Mouse (Mus musculus) intestine, embryonic 16.5 days (tissue): ENCODE results near the gene Kcnip1. TPM values are rescaled to one million over a fixed set of nuclear protein-coding genes. Genes with fewer than 3 reads are reported as not detected.

Experiments used
- ATAC-seq: fragments of 200-750 bp; cut with Nextera tagmentation; 2 replicates; pipeline ENCODE4 v1.8.0; 2017; ENCODE audit warnings: moderate TSS enrichment, moderate library complexity
- H3K27ac ChIP-seq: fragments of 300-500 bp; sonication (generic); 2 replicates; pipeline ENCODE4 v1.5.1; 2014; ENCODE audit warnings: mild to moderate bottlenecking, low read length
- H3K27me3 ChIP-seq: fragments of 300-500 bp; sonication (generic); replicated peaks from 2 replicates; pipeline ENCODE4 v1.6.1; 2014; ENCODE audit warnings: low read length, control low read depth, mixed read lengths; ENCODE audit not compliant: control insufficient read depth, insufficient read depth
- H3K36me3 ChIP-seq: fragments of 300-500 bp; sonication (generic); 2 replicates; pipeline ENCODE4 v1.6.1; 2014; ENCODE audit warnings: low read length, control low read depth; ENCODE audit not compliant: control insufficient read depth, insufficient read depth
- H3K4me1 ChIP-seq: fragments of 300-500 bp; sonication (generic); 2 replicates; pipeline ENCODE4 v1.6.1; 2014; ENCODE audit warnings: low read length, control low read depth, mixed read lengths; ENCODE audit not compliant: control insufficient read depth, insufficient read depth
- H3K4me2 ChIP-seq: fragments of 300-500 bp; sonication (generic); 2 replicates; pipeline ENCODE4 v1.6.1; 2014; ENCODE audit warnings: low read depth, low read length, control low read depth
- H3K4me3 ChIP-seq: fragments of 300-500 bp; sonication (generic); 2 replicates; pipeline ENCODE4 v1.5.1; 2014; ENCODE audit warnings: mild to moderate bottlenecking, low read length
- H3K9ac ChIP-seq: fragments of 300-500 bp; sonication (generic); 2 replicates; pipeline ENCODE4 v1.6.1; 2014; ENCODE audit warnings: low read depth, low read length
- H3K9me3 ChIP-seq: fragments of 300-500 bp; sonication (generic); 2 replicates; pipeline ENCODE4 v1.6.1; 2016; ENCODE audit warnings: low read length, control low read depth; ENCODE audit not compliant: control insufficient read depth
- WGBS: fragments of 180-500 bp; shearing (Covaris S2); extraction: QIAGEN DNeasy Blood & Tissue Kit; methylation state at CpG from one replicate; pipeline ENCODE4 v1.1.7; 2014; 5-methylcytosine and 5-hydroxymethylcytosine counted together
- polyA plus RNA-seq: library from polyadenylated mRNA; unstranded; fragments of >200 nt; fragmentation: Nextera tagmentation; extraction: Ambion mirVana; gene quantifications from 2 replicates; pipeline ENCODE4 v1.2.1, GENCODE M21; 2015

The Kcnip1 gene
- polyA plus RNA-seq, 1 experiment from 2014 or later: 8.9 TPM

- Histone ChIP-seq H3K4me3 (no peak overlapping the region), H3K9me3 (no peaks in the 10 kb centered on the region), H3K4me2 (no peak overlapping the region), H3K27me3 (no peaks in the 10 kb centered on the region), H3K4me1 (no peaks in the 10 kb centered on the region), H3K9ac (no peak overlapping the region), H3K27ac (no peak overlapping the region), H3K36me3 (no peaks in the 10 kb centered on the region)
- 70% methylated on average over 4 of the region's 4 CpGs for WGBS
- no peak for ATAC-seq
Observed at GRCm38 (mm10) chr11:33786572-33786971, 206.4 kb downstream of the Kcnip1 start.

- 45% methylated on average over 10 of the region's 10 CpGs for WGBS
Observed at GRCm38 (mm10) chr11:33781561-33781971, 211.4 kb downstream of the Kcnip1 start.

GRCm38 (mm10) chr11:33780263-33780662 is 212.7 kb downstream of the Kcnip1 start:
- WGBS: 66% methylated on average over 4 of the region's 4 CpGs
- Histone ChIP-seq H3K9me3 (no peaks in the 10 kb centered on the region), H3K4me3 (no peak overlapping the region), H3K4me2 (no peak overlapping the region), H3K36me3 (no peaks in the 10 kb centered on the region), H3K27ac (no peak overlapping the region), H3K9ac (no peak overlapping the region), H3K4me1 (no peaks in the 10 kb centered on the region), H3K27me3 (0 out of 2 replicates have a peak, but pooled peaks cover 2% of the 10 kb centered on the region)
- no peak for ATAC-seq

More at GRCm38 (mm10) chr11:33781561-33781971, 211.4 kb downstream of the Kcnip1 start:
- 0 out of 2 replicates have a peak, but pooled peaks cover 2% of the 10 kb centered on the region for H3K27me3 ChIP-seq
- no peak overlapping the region for H3K4me3 ChIP-seq
- H3K4me2 ChIP-seq: no peak overlapping the region
- H3K9me3 ChIP-seq: no peaks in the 10 kb centered on the region
- no peak overlapping the region for H3K9ac ChIP-seq
- H3K27ac ChIP-seq: no peak overlapping the region
- no peaks in the 10 kb centered on the region for H3K36me3 ChIP-seq
- no peaks in the 10 kb centered on the region for H3K4me1 ChIP-seq
- ATAC-seq: no peak

- no peak overlapping the region for H3K4me2 ChIP-seq
Observed at GRCm38 (mm10) chr11:33772615-33773141, 220.3 kb downstream of the Kcnip1 start.

GRCm38 (mm10) chr11:33772043-33772442 is 220.9 kb downstream of the Kcnip1 start:
- Histone ChIP-seq H3K9ac (no peak overlapping the region), H3K36me3 (no peaks in the 10 kb centered on the region), H3K9me3 (no peaks in the 10 kb centered on the region), H3K4me1 (no peaks in the 10 kb centered on the region), H3K27ac (no peak overlapping the region), H3K4me2 (no peak overlapping the region), H3K4me3 (no peak overlapping the region), H3K27me3 (no peaks in the 10 kb centered on the region)
- ATAC-seq: no peak
- WGBS: 88% methylated on average over 2 of the region's 2 CpGs

More at GRCm38 (mm10) chr11:33772615-33773141, 220.3 kb downstream of the Kcnip1 start:
- 41% methylated on average over 5 of the region's 5 CpGs for WGBS
- Histone ChIP-seq H3K4me3 (no peak overlapping the region), H3K36me3 (no peaks in the 10 kb centered on the region), H3K27me3 (no peaks in the 10 kb centered on the region), H3K9me3 (no peaks in the 10 kb centered on the region), H3K4me1 (no peaks in the 10 kb centered on the region), H3K9ac (no peak overlapping the region), H3K27ac (no peak overlapping the region)
- no peak for ATAC-seq

GRCm38 (mm10) chr11:33766976-33767938 is 225.7 kb downstream of the Kcnip1 start:
- ATAC-seq: no peak
- WGBS: 73% methylated on average over 9 of the region's 9 CpGs

GRCm38 (mm10) chr11:33761201-33761755 is 231.7 kb downstream of the Kcnip1 start:
- no peak for ATAC-seq
- Histone ChIP-seq H3K4me1 (no peaks in the 10 kb centered on the region), H3K4me3 (no peak overlapping the region), H3K36me3 (no peaks in the 10 kb centered on the region), H3K9ac (no peak overlapping the region), H3K27ac (no peak overlapping the region), H3K9me3 (no peaks in the 10 kb centered on the region), H3K27me3 (no peaks in the 10 kb centered on the region), H3K4me2 (no peak overlapping the region)
- WGBS: 68% methylated on average over 16 of the region's 16 CpGs

More at GRCm38 (mm10) chr11:33766976-33767938, 225.7 kb downstream of the Kcnip1 start:
- H3K4me2 ChIP-seq: no peak overlapping the region
- H3K4me1 ChIP-seq: no peaks in the 10 kb centered on the region
- H3K27ac ChIP-seq: no peak overlapping the region
- no peak overlapping the region for H3K9ac ChIP-seq
- no peaks in the 10 kb centered on the region for H3K27me3 ChIP-seq
- H3K9me3 ChIP-seq: no peaks in the 10 kb centered on the region
- no peak overlapping the region for H3K4me3 ChIP-seq
- H3K36me3 ChIP-seq: no peaks in the 10 kb centered on the region

- Histone ChIP-seq H3K27me3 (no peaks in the 10 kb centered on the region), H3K27ac (no peak overlapping the region), H3K4me2 (no peak overlapping the region), H3K9ac (no peak overlapping the region), H3K9me3 (no peaks in the 10 kb centered on the region), H3K4me1 (no peaks in the 10 kb centered on the region), H3K36me3 (no peaks in the 10 kb centered on the region), H3K4me3 (no peak overlapping the region)
- no peak for ATAC-seq
- WGBS: 56% methylated on average over 15 of the region's 15 CpGs
Observed at GRCm38 (mm10) chr11:33756624-33757023, 236.3 kb downstream of the Kcnip1 start.

- H3K27ac ChIP-seq: no peak overlapping the region
- 44% methylated on average over 4 of the region's 4 CpGs for WGBS
Observed at GRCm38 (mm10) chr11:33752431-33752873, 240.5 kb downstream of the Kcnip1 start.

More at GRCm38 (mm10) chr11:33752431-33752873, 240.5 kb downstream of the Kcnip1 start:
- no peak for ATAC-seq
- no peak overlapping the region for H3K9ac ChIP-seq
- H3K4me3 ChIP-seq: no peak overlapping the region
- no peaks in the 10 kb centered on the region for H3K36me3 ChIP-seq
- no peak overlapping the region for H3K4me2 ChIP-seq
- H3K27me3 ChIP-seq: no peaks in the 10 kb centered on the region
- no peaks in the 10 kb centered on the region for H3K4me1 ChIP-seq
- peaks cover 3% of the 10 kb centered on the region; the same call in 1 of the 2 replicates for H3K9me3 ChIP-seq
